Mouse (Mus musculus): ENCODE results near the gene Slc22a1. TPM values are rescaled to one million over a fixed set of nuclear protein-coding genes. Genes with fewer than 3 reads are reported as not detected.
"Not testable (repeated sequence)": the region's sequence is repeated elsewhere in the genome, so short reads cannot be mapped to it uniquely, and the experiment has no call there.

Gene Slc22a1
- total RNA-seq, 2 experiments from 2014 or later: 2.1 to 3.7 TPM

DNA sequence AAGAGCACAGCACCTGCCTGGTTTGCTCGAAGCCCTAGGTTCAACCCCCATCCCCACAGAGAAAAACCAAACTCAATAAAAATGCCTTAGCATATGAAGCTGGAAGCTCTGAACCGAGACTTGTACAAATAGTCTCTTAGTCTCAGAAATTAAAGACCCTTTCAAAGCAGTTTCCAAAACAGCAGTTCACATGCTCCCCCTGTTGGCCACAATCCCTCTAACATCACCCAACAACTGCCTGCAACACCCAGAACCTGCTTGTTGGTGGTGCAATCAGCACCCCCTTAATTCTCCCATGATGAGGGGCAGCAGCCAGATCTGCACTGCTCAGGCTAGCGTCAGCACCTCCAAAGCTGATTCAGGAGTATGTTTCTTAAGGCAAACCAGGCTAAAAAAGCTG, 13.9 kb upstream of the Slc22a1 start:
- DNase-seq (ENCODE audit: low spot score in 2 of 2): peak; percentile 46 to 70
- intact Hi-C loops (cut with DNase I): no loop called here

DNA sequence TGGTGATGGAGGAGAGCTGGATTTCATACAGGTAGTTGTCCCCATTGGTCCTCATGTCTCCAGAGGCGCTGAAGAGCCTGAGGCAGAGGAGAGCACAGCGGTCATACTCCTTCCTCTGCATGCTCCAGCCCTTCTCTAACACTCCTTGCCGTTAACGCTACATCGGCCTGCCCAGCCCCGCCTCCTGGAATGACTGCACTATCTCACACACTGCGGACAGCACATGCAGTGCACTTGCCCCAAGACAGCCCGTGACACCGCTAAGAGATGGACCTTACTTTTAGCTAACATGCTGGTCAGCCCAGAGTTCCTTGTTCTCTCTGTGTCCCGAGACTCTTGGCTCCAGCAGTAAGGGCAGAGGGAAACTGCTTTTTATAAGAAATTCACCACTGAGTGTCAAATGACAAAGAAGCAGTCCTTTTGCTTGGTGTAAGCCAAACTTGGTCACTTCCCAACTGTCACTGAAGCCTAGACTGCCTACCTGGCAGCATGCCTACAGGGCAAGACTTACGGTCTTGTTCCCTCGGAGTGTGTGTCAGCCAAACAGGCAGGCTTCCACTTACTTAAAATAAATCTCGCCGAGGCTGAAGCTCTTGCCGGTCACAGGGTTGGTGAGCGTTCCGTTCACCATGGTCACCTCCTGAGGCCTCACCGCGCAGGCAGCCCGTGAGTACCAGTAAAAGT, 12.9 kb upstream of the Slc22a1 start:
- intact Hi-C loops (cut with DNase I): no loop called here
- peak; percentile 32 to 47 for DNase-seq (ENCODE audit: low spot score in 2 of 2)

DNA sequence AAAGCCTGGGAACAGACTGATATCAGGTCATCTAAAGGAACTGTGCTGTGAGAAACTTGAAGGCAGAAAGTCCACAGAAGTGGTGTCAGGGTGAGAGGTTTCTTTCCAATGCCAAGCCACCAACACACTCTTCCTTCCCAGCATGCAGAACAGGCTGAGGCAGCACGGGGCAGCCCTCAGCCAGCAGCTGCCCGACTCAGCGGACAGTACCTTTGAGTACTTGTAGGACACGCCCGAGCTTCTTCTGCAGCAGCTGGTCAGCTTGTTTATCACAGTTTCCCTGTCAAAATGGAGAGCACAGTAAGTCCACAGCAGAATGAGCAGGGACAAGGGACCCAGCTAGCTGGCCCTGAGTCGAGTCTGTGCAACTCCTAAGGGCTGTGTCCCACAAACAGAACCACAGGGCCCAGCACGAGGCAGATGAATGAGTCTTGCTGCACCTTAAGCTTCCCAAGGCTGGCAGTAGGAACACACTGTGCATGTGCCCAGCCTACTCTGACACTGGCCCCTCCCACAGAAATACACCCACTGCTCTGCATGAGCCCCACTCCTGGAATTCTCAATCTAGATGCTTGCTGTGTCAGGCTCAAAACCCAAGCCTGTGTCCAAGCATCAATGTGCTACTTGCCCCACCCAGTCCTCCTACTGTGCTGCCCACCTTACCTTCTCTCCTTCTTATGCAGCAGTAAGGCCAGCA, 9.4 kb upstream of the Slc22a1 start:
- intact Hi-C loops (cut with DNase I): no loop called here

DNA sequence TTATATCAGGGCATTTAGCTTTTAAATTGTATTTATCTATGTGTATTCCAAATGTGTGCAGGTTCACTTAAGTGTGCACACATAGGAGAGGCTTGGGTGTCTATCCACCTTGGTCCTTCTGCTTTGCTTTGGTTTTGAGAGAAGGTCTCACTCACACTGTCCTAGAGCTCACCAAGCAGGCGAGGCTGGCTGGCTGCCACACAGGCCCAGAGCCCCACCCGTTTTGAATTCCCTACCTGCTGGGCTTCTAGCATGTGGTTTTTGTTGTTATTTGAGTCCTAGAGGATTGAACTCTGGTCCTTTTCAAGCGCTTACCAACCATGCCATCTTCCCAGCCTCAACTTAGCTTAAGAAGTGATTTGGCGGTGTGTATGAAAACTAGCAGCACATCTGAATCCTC, 8.8 kb upstream of the Slc22a1 start:
- intact Hi-C loops (cut with DNase I): no loop called here

More for the DNA sequence above, 9.4 kb upstream of the Slc22a1 start:
- DNase-seq (ENCODE audit: low spot score in 2 of 2): no peak

DNA sequence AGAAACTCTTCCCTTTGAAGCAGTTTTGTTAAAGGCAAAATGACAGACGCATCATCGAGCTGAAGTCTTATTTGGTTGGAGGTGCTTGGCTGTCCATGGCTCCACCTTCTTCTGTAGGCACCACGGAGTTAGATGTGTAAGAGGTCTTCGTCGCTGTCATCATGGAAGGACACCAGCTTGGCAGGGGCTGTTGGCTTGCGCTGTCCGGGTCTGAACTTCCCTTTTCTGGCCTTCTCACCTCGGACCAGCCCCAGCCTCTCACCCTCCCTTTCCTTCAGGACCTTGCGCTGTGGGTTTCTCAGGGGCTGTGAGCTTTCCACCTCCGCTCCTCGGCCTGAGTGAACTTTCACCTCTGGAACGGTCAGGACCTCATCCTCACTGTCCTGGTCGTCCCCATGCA, 8.0 kb upstream of the Slc22a1 start:
- DNase-seq (ENCODE audit: low spot score in 2 of 2): no peak
- intact Hi-C loops (cut with DNase I): no loop called here

More for the DNA sequence above, 8.8 kb upstream of the Slc22a1 start:
- no peak for DNase-seq (ENCODE audit: low spot score in 2 of 2)

DNA sequence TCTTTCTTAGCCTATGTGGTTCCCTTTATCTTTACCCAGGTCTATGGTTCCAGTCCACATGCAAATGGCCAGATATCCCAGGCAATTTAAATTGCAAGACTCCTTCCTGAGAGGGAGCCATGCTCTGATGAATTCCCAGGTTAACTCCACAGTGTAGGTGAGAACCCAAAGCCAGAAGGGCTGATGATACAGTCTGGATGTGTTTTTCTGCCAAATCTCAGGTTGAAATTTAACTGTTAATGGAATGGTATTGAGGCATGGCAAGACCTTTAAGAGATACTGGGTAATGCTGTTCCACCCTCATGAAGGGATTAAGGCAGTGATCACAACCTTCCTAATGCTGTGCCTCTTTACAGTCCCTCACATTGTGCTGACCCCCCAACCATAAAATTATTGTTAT, 2.6 kb upstream of the Slc22a1 start:
- no peak for DNase-seq (ENCODE audit: low spot score in 2 of 2)
- intact Hi-C loops (cut with DNase I): no loop called here

DNA sequence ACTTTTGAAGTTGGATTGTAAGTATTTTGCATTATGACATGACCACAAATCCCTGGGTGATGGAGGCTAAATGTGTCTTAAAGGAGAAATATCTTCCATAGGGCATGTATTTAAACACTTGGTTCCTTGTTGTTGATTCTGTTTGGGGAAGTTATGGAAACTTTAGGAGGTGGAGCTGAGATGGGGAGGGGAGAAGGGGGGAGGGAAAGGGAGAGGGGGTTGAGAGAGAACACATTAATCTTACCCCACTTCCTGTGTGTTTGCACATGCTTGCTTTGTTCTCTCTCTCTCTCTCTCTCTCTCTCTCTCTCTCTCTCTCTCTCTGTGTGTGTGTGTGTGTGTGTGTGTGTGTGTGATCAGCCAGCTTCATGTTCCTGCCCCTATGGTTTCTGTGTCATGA, 1.5 kb upstream of the Slc22a1 start:
- no peak for DNase-seq (ENCODE audit: low spot score in 2 of 2)
- intact Hi-C loops (cut with DNase I): no loop called here

DNA sequence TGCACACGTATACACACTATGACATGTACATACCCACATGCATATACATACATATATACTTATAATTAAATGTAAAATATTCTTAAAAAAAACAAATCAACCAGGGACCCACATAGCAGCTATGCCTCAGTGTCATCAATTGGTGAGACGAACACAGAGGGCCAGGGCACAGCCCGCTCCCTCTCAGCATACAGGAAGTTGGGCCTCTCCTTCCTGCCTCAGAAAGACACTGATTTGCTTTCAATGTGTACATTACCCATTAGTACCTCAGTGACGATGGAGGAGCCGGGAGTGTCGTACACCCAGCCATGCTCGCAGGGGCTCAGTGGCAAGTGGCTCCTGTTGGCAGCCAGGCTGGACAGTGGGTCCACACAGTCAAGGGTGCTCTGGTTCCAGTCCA, 649 bp downstream of the Slc22a1 start:
- DNase-seq (ENCODE audit: low spot score in 2 of 2); intact Hi-C loops (cut with DNase I): not testable (repeated sequence)

DNA sequence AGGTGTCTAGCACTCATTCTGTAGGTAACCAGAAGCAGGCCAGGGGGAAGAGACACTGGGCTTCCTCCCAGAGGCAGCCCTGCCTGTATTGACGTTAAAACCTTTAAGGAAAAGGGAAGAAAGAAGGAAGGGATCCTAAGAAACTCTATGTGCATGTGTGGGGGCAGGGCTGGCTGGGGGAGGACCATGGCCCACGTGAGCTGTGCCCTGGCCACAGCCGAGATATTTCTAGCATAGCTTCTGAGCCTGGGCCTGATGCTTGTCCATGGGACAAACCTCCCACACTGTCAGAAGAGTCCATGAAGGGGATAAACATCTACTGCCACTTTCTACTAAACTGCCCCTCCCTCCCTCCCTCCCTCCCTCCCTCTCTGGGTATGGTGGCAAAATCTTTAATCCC, 1.8 kb downstream of the Slc22a1 start:
- DNase-seq (ENCODE audit: low spot score in 2 of 2): no peak
- intact Hi-C loops (cut with DNase I): no loop called here

DNA sequence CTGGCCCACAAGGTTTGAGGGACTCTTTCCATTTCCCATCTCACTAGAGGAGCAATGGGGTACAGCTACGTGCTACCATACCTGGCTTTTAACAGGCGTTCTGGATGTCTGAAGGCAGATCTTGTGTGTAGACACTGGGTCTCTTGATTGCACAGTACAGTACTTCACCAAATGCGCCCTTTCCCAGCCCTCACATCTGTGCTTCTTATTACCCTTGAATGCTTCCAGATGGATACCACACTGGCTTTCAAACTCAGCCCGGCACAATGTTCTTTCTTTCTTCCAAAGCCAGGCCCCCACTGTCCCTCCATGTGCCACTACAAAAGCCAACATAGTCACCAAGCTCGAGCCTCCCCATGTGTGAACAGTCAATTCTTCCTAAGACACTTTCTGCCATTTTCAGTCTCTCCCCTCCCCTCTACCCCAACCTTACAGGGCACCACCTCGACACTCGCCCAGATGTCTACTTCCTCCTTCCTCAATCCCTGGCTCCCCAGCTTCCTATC, 3.3 kb downstream of the Slc22a1 start:
- intact Hi-C loops (cut with DNase I): no loop called here

DNA sequence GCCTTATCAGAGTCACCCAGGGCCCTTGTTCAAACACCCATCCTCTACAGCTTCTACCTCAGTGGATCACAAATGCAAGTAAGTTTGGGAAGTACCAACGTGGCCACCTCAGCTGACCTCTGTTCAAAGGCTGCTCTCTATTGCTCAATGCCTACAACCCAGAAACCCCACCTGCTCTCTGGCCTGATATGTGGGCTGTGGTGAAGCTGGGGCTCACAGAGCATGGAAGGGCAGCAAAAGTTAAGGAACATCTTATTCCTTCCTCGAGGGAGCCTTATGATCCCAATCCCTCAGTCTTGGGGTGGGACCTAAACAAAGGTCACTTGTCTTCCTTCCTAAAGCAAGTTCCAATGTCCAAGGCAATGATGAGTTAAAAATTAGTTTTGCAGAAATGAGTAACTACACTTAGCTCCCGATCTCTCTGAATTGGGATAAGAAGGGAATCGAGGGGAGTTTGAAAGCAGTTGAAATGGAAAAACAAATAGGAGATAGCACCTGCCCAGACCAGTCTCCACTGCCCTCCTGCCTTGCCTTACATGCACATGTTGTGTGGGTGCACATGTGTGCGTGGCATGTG, 4.5 kb downstream of the Slc22a1 start:
- no peak for DNase-seq (ENCODE audit: low spot score in 2 of 2)
- intact Hi-C loops (cut with DNase I): no loop called here

More for the DNA sequence above, 3.3 kb downstream of the Slc22a1 start:
- no peak for DNase-seq (ENCODE audit: low spot score in 2 of 2)

DNA sequence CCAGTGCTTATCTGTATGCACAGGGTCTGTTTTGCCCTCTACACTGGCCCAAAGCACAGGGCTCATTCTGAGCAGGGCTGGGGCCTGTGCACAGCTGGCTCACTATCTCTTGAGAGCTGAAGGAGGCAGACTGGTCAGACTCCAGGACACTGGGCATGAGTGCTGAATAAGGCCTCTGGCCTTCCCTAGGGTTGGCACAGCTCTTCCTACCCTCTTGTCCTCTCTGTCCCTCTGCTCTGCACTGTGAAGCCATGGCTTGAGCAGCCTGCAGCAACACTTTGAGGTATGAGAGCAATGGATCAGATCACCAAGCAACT, 6.3 kb downstream of the Slc22a1 start:
- intact Hi-C loops (cut with DNase I): no loop called here

DNA sequence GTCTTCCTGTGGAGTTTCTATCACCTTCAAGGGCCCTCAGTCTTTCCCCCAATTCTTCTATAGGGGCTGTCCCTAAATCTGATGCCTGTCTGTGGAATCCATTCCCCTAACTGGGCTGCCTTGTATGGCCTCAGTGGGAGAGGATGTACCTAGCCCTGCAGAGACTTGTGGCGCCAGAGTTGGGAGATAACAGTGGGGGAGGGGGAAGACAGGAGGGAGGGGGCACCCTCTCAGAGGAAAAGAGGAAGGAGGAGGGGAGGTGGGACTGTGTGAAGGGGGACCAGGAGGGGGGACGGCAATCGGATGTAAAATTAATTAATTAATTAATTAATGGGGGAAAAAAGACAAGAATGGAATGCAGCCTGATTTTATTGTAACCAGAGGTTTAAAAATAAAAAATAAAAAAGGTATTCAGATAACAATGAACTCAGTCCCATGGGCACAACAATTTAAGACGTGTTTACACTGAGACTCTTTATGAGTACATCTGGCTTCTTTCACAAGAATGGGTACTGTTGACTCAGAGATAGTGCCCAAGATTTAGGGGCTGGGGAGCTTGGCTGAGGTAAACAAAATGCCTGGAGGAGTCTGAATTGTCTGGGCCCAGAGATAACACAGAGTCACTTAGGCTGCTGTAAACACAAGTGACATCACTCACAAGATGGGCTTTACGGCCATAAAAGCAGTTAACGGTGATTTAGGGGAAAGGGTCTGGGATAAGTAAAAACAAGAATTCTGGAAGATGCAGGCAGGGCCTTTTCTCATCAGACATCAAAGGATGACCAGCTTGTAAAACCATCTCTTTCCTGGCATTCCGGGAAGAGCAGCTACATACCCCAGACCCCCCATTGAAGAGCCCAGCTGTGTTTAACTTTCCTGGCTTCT, 6.9 kb downstream of the Slc22a1 start:
- no peak for DNase-seq (ENCODE audit: low spot score in 2 of 2)
- intact Hi-C loops (cut with DNase I): no loop called here

More for the DNA sequence above, 6.3 kb downstream of the Slc22a1 start:
- no peak for DNase-seq (ENCODE audit: low spot score in 2 of 2)

DNA sequence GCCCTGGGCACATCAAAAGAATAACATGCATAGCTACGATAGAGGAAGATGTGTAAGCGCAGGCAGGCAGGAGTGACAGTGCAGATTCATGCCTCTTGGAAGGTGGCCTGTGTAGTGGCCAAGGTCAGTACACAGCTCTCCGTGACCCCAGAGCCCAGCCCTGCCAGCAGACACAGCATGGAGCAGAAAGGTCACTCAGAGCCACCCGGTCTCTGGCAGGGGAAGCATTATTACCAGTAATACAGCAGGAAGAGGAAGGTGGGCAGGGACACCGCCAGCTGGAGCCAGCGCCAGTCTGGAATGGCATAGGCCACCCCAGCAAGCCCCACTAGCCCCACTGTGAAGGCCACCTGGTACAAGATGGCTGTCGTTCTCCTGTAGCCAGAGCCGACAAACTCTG, 11.5 kb downstream of the Slc22a1 start:
- intact Hi-C loops (cut with DNase I): no loop called here
- DNase-seq (ENCODE audit: low spot score in 2 of 2): no peak

DNA sequence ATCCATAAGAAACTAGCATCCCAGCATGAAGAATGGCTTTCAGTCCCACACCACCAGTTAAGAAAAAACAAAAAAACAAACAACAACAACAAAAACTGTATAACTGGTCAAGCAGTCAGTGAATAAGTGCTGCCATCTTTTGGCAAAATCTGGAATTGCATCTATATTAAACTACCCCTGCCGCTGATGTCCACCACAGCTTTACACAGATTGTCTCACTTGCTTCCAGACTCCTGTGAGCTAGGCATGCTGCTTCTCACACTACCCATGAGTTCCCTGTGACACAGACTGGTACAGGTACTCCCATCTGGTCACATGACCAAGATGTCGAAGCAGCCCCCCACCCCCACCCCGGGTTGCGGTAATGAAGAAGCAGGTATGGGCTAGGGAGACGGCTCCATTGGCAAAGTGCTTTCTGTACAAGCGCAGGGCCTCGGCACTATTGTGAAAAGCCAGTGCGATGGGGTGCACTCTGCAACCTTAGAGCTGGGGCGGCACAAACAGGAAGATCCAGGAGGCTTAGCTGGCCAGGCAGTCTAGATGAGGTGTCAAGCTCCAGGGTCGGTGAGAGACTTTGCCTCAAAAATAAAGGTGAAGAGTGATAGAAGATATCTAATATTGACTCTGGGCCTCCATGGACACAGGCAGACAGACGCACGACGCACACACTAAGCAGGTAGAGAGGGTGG, 14.9 kb downstream of the Slc22a1 start:
- DNase-seq (ENCODE audit: low spot score in 2 of 2): peak; percentile 59 to 68
- intact Hi-C loops (cut with DNase I): loop anchor here (1.0 to 2.0 kb wide), 2 partner anchors 126 to 244 kb away; no protein-coding TSS in a partner anchor

DNA sequence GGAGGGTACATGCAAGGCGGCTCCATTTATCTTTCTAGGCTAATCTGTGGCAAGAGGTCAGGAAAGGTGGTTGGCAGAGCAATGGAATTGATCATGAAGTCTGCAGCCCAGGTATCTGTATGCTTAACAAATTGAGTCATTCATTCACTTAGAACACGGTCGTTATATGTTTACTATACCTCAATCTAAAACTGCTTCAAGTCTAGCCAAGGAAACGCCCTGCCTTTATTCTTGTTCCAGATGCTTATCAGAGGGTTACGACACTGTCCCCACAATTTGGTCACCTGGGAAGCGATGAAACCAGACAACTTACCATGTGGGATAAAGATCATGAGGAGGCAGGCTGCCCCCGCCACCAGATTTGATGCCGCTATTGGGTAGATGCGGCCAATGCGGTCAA, 16.4 kb downstream of the Slc22a1 start:
- DNase-seq (ENCODE audit: low spot score in 2 of 2): no peak
- intact Hi-C loops (cut with DNase I): no loop called here

DNA sequence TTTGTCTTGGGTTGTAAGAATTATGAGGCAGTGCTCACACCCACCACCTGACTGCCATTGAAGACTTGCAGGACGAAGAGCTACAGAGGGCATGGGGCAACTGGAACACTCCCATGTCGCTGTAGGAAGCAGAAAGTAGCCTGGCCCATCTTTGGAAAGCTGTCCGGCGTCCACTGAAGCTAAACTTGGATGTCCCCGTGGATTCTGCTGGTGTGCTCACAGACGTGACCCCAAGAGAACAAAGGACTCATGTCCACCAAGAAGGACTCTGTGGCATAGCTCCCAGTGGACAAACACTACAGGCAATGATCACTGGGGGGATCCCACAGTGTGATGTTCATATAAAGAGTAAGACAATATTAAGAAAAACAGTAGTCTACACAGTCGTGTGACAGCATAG, 16.8 kb downstream of the Slc22a1 start:
- no peak for DNase-seq (ENCODE audit: low spot score in 2 of 2)
- intact Hi-C loops (cut with DNase I): no loop called here

DNA sequence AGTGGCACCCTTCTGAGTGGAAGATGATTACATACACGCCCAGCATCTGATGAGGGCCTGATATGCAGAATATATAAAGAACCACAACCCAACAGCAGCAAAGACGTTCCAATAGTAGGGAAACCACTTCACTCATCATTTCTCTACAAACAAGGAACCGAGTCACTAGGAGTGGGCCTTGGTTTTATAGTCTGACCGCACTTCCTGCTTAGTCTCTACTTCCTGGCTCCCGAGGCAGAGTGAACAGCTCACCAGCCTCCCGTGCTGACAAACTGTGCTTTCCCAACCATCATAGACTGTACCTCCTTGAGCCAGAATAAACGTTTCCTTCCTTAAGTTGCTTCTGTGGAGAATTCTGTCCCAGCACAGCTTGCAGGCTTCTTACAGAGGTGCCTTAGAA, 19.8 kb downstream of the Slc22a1 start:
- DNase-seq (ENCODE audit: low spot score in 2 of 2): no peak
- intact Hi-C loops (cut with DNase I): no loop called here

DNA sequence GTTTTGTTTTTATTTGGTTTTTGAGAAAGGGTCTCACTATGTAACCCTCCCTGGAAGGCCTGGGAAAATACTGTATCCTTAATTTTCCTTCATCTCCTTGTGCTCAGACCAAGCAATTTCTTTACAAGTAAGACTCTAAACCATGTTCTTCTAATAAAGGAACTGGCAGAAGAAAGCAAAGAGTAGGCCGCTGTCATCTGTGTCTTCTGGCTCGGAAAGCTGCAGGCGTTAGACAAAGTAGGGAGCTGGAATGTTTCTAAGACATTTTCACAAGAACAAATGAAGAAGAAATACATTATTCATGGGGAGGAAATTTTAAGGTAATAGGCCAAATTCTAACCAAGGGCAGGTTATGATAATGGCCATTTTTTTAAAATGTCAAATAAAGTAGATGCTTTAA, 21.6 kb downstream of the Slc22a1 start:
- intact Hi-C loops (cut with DNase I): no loop called here
- peak; percentile 38 to 71 for DNase-seq (ENCODE audit: low spot score in 2 of 2)
